Mouse (Mus musculus) spleen, adult 2 months (tissue): ENCODE measurements around the gene Fbf1. TPM values are rescaled to one million over a fixed set of nuclear protein-coding genes. Genes with fewer than 3 reads are reported as not detected.

ENCODE experiments used
- DNase-seq, 2 experiments: peaks; one replicate each; pipeline versions ENCODE4 v3.0.0 to v3.0.0-alpha.2; 2012 to 2021; ENCODE audit warnings: low spot score in 2 of 2, low read depth in 1 of 2
- H3K27ac ChIP-seq: fragments of 200-500 bp; 2 replicates; pipeline ENCODE4 v1.5.1; 2012; ENCODE audit warnings: low read length, inconsistent platforms; ENCODE audit not compliant: insufficient read depth
- H3K27me3 ChIP-seq: fragments of 200-500 bp; 2 replicates; pipeline ENCODE4 v1.6.1; 2012; ENCODE audit warnings: mild to moderate bottlenecking, moderate library complexity, low read length, inconsistent platforms; ENCODE audit not compliant: control insufficient read depth, insufficient read depth
- H3K36me3 ChIP-seq: fragments of 200-500 bp; 2 replicates; pipeline ENCODE4 v1.6.1; 2012; ENCODE audit warnings: mild to moderate bottlenecking, low read length, inconsistent platforms; ENCODE audit not compliant: control insufficient read depth, insufficient read depth
- H3K4me1 ChIP-seq: fragments of 200-500 bp; 2 replicates; pipeline ENCODE4 v1.6.1; 2011; ENCODE audit warnings: inconsistent platforms; ENCODE audit not compliant: control insufficient read depth, insufficient read depth, insufficient read length
- H3K4me3 ChIP-seq: fragments of 200-500 bp; 2 replicates; pipeline ENCODE4 v1.5.1; 2011; ENCODE audit warnings: mild to moderate bottlenecking, inconsistent platforms; ENCODE audit not compliant: insufficient read depth, insufficient read length; ENCODE audit errors: extremely low read depth
- CTCF ChIP-seq: fragments of 200-500 bp; IDR thresholded peaks from 2 replicates; pipeline ENCODE4 v1.5.1; 2011; ENCODE audit warnings: mild to moderate bottlenecking, inconsistent platforms; ENCODE audit not compliant: insufficient read depth, insufficient read length, insufficient replicate concordance; ENCODE audit errors: extremely low read depth
- POLR2A ChIP-seq: fragments of 200-500 bp; IDR thresholded peaks from 2 replicates; pipeline ENCODE4 v1.6.1; 2011; ENCODE audit warnings: low read depth, low read length, inconsistent platforms
- whole genome bisulfite sequencing: fragments of 180-500 bp; shearing (Covaris S2); methylation state at CpG from one replicate; pipeline ENCODE4 v1.1.7; 2018; 5-methylcytosine and 5-hydroxymethylcytosine counted together
- polyA plus RNA-seq: library from polyadenylated mRNA; depleted of rRNA; stranded (reverse); fragments of >200 nt; gene quantifications from 2 replicates; pipeline ENCODE4 v1.2.3, GENCODE M21; 2012

The Fbf1 gene
- polyA plus RNA-seq, 1 experiment = 13.3 TPM

- Histone ChIP-seq H3K4me1 (peaks cover 10% of the 10 kb centered on the region), H3K4me3 (peak overlapping the region; percentile 55; the same call in 1 of the 2 replicates), H3K36me3 (no peaks in the 10 kb centered on the region), H3K27me3 (peaks cover 9% of the 10 kb centered on the region), H3K27ac (peak overlapping the region; percentile 10; the same call in 1 of the 2 replicates)
- 52% methylated on average over 23 of the region's 23 CpGs for WGBS
- no peak for TF ChIP-seq CTCF
- no peak for TF ChIP-seq POLR2A
- no peak for DNase-seq
Measured at GRCm38 (mm10) chr11:116108464-116109137, 59.4 kb downstream of the Fbf1 start.

DNA sequence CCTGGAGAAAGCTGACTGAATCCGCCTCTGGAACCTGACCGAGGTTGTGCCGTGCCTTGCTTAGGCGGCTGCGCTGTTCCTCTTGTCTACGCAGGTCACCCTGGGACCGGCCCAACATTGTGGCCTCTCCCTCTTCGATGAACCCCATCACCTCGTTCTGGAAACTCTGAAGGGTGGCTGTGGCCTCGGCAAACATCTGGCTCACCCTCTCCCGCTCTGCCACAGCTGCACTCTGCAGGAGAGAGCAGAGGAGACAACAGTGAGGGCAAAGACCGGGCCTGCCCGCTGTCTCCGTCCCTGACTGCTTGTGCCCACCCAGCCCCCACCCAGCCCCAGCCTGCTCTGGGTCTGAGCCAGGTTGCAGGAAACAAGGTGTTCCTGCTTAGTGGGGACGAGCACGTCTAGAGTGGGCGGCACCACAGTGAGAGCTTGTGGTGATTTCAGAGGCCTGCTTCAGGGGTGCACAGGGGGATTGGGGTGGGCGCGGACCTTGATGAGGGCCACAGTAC is 60.1 kb downstream of the Fbf1 start:
- Histone ChIP-seq H3K27ac (no peak overlapping the region; the same call in 1 of the 2 replicates), H3K4me3 (no peak overlapping the region), H3K4me1 (peaks cover 10% of the 10 kb centered on the region), H3K36me3 (no peaks in the 10 kb centered on the region), H3K27me3 (peaks cover 9% of the 10 kb centered on the region)
- no peak for TF ChIP-seq POLR2A
- TF ChIP-seq CTCF = no peak
- 81% methylated on average over 19 of the region's 19 CpGs for WGBS
- no peak for DNase-seq

- 65% methylated on average over 14 of the region's 14 CpGs for WGBS
- no peak for TF ChIP-seq CTCF
Measured at GRCm38 (mm10) chr11:116106963-116107776, 60.8 kb downstream of the Fbf1 start.

GRCm38 (mm10) chr11:116106154-116106962 is 61.6 kb downstream of the Fbf1 start:
- Histone ChIP-seq H3K4me1 (peaks cover 13% of the 10 kb centered on the region), H3K27ac (no peak overlapping the region), H3K36me3 (no peaks in the 10 kb centered on the region), H3K4me3 (no peak overlapping the region), H3K27me3 (peaks cover 9% of the 10 kb centered on the region)
- no peak for TF ChIP-seq POLR2A
- TF ChIP-seq CTCF = no peak
- WGBS = 82% methylated on average over 32 of the region's 32 CpGs
- DNase-seq = no peak

More at GRCm38 (mm10) chr11:116106963-116107776, 60.8 kb downstream of the Fbf1 start:
- no peak for DNase-seq
- H3K36me3 ChIP-seq = no peaks in the 10 kb centered on the region
- H3K4me1 ChIP-seq = peaks cover 10% of the 10 kb centered on the region
- H3K4me3 ChIP-seq = no peak overlapping the region
- no peak overlapping the region for H3K27ac ChIP-seq
- H3K27me3 ChIP-seq = peaks cover 9% of the 10 kb centered on the region

DNA sequence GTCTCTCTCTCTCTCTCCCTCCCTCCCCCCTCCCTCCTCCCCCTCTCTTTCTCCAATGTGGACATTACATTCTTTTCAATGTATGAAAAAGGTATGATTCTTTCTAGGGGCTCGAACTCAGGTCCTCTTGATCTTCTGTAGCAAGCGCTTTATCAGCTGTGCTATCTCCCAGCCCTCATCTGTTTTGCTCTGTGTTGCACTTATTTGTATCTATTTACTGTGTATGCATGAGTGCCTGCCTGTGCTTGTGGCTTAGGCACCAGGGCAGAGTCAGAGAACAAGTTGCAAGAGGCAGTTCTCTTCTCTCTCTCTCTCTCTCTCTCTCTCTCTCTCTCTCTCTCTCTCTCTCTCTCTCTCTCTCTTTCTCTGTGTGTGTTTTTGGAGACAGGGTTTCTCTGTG is 62.9 kb downstream of the Fbf1 start:
- Histone ChIP-seq H3K27ac (no peak overlapping the region), H3K4me1 (peaks cover 11% of the 10 kb centered on the region), H3K36me3 (no peaks in the 10 kb centered on the region), H3K27me3 (peaks cover 7% of the 10 kb centered on the region), H3K4me3 (no peak overlapping the region)
- TF ChIP-seq POLR2A (no peak), CTCF (no peak)
- 88% methylated on average over 2 of the region's 2 CpGs for WGBS
- no peak for DNase-seq

- no peaks in the 10 kb centered on the region for H3K36me3 ChIP-seq
- no peak for TF ChIP-seq CTCF
- no peak for TF ChIP-seq POLR2A
- no peak overlapping the region for H3K4me3 ChIP-seq
- no peak for DNase-seq
- H3K27ac ChIP-seq = no peak overlapping the region
- H3K4me1 ChIP-seq = peaks cover 4% of the 10 kb centered on the region; the same call in 1 of the 2 replicates
- no peaks in the 10 kb centered on the region for H3K27me3 ChIP-seq
- 43% methylated on average over 14 of the region's 14 CpGs for WGBS
Measured at GRCm38 (mm10) chr11:116104006-116104646, 63.8 kb downstream of the Fbf1 start.
